Mouse (Mus musculus) limb, embryonic 14.5 days (tissue): ENCODE results near the gene Tmem8. TPM values are rescaled to one million over a fixed set of nuclear protein-coding genes. Genes with fewer than 3 reads are reported as not detected.

Experiments
- ATAC-seq: fragments of 200-750 bp; cut with Nextera tagmentation; 2 replicates; pipeline ENCODE4 v1.8.0; 2017; ENCODE audit warnings: low read depth, moderate number of reproducible peaks, moderate TSS enrichment; ENCODE audit not compliant: low FRiP score
- DNase-seq: peaks from one replicate; pipeline ENCODE4 v3.0.0-alpha.2; 2015; ENCODE audit warnings: low spot score
- H3K27ac ChIP-seq: fragments of 300-500 bp; sonication (generic); replicated peaks from 2 replicates; pipeline ENCODE4 v1.5.1; 2014; ENCODE audit warnings: low read depth, mild to moderate bottlenecking, low read length, moderate library complexity, mixed read lengths
- H3K27me3 ChIP-seq: fragments of 300-500 bp; sonication (generic); 2 replicates; pipeline ENCODE4 v1.6.1; 2014; ENCODE audit warnings: low read length, mixed read lengths; ENCODE audit not compliant: control insufficient read depth, insufficient read depth
- H3K36me3 ChIP-seq: fragments of 300-500 bp; sonication (generic); 2 replicates; pipeline ENCODE4 v1.6.1; 2014; ENCODE audit warnings: mild to moderate bottlenecking, low read length, moderate library complexity, mixed read lengths; ENCODE audit not compliant: control insufficient read depth, insufficient read depth
- H3K4me1 ChIP-seq: fragments of 300-500 bp; sonication (generic); 2 replicates; pipeline ENCODE4 v1.6.1; 2014; ENCODE audit warnings: antibody characterized with exemption, low read length, mixed read lengths; ENCODE audit not compliant: control insufficient read depth, insufficient read depth
- H3K4me2 ChIP-seq: fragments of 300-500 bp; sonication (generic); replicated peaks from 2 replicates; pipeline ENCODE4 v1.6.1; 2014; ENCODE audit warnings: low read depth, mild to moderate bottlenecking, low read length, moderate library complexity; ENCODE audit not compliant: severe bottlenecking
- H3K4me3 ChIP-seq: fragments of 300-500 bp; sonication (generic); replicated peaks from 2 replicates; pipeline ENCODE4 v1.5.1; 2014; ENCODE audit warnings: low read length
- H3K9ac ChIP-seq: fragments of 300-500 bp; sonication (generic); 2 replicates; pipeline ENCODE4 v1.6.1; 2014; ENCODE audit warnings: mild to moderate bottlenecking, low read depth, low read length, moderate library complexity; ENCODE audit not compliant: severe bottlenecking
- H3K9me3 ChIP-seq: fragments of 300-500 bp; sonication (generic); 2 replicates; pipeline ENCODE4 v1.6.1; 2016; ENCODE audit warnings: low read length; ENCODE audit not compliant: control insufficient read depth
- POLR2A ChIP-seq: fragments of 200-500 bp; IDR thresholded peaks from 2 replicates; pipeline ENCODE4 v1.8.0; 2012; ENCODE audit warnings: inconsistent platforms, mild to moderate bottlenecking, moderate library complexity, borderline replicate concordance; ENCODE audit not compliant: insufficient read depth, insufficient read length; ENCODE audit errors: extremely low read depth
- WGBS: fragments of 180-500 bp; shearing (Covaris S2); extraction: QIAGEN DNeasy Blood & Tissue Kit; methylation state at CpG from one replicate; pipeline ENCODE4 v1.1.7; 2014; 5-methylcytosine and 5-hydroxymethylcytosine counted together
- polyA plus RNA-seq, 2 experiments: library from polyadenylated mRNA; depleted of rRNA in 1 of 2; stranded (reverse) in 1 of 2; unstranded in 1 of 2; fragments of >200 nt; fragmentation: Nextera tagmentation in 1 of 2; extraction: Ambion mirVana in 1 of 2; gene quantifications; 2 replicates each; pipeline versions ENCODE4 v1.2.1 to v1.2.3; 2012 to 2014

Gene Tmem8
- polyA plus RNA-seq, 2 experiments = 1.1 to 4.3 TPM

GRCm38 (mm10) chr17:26116503-26117258 lies 3.6 kb downstream of the Tmem8 start:
- no peak overlapping the region for H3K4me2 ChIP-seq
- no peak for ATAC-seq
- H3K9me3 ChIP-seq = no peaks in the 10 kb centered on the region
- no peak for DNase-seq
- peaks cover 52% of the 10 kb centered on the region for H3K27me3 ChIP-seq
- no peak for TF ChIP-seq POLR2A
- H3K27ac ChIP-seq = no peak overlapping the region
- peaks cover 6% of the 10 kb centered on the region for H3K4me1 ChIP-seq
- WGBS = 80% methylated on average over 17 of the region's 17 CpGs
- H3K4me3 ChIP-seq = no peak overlapping the region
- H3K36me3 ChIP-seq = no peaks in the 10 kb centered on the region
- no peak overlapping the region for H3K9ac ChIP-seq

- WGBS = 49% methylated on average over 33 of the region's 33 CpGs
- H3K4me2 ChIP-seq = no peak overlapping the region
- no peak overlapping the region for H3K27ac ChIP-seq
- peaks cover 1% of the 10 kb centered on the region; the same call in 1 of the 2 replicates for H3K36me3 ChIP-seq
- H3K9me3 ChIP-seq = no peaks in the 10 kb centered on the region
- peaks cover 8% of the 10 kb centered on the region for H3K4me1 ChIP-seq
- no peak for TF ChIP-seq POLR2A
- peaks cover 18% of the 10 kb centered on the region for H3K27me3 ChIP-seq
- no peak overlapping the region for H3K4me3 ChIP-seq
- peak; percentile 61 for ATAC-seq
- DNase-seq = peak; percentile 56
- H3K9ac ChIP-seq = no peak overlapping the region
Measured at GRCm38 (mm10) chr17:26119766-26120710, 6.9 kb downstream of the Tmem8 start.

GRCm38 (mm10) chr17:26122431-26123140 lies 9.5 kb downstream of the Tmem8 start:
- no peak overlapping the region for H3K27ac ChIP-seq
- H3K36me3 ChIP-seq = peaks cover 24% of the 10 kb centered on the region
- 65% methylated on average over 5 of the region's 5 CpGs for WGBS
- no peaks in the 10 kb centered on the region for H3K27me3 ChIP-seq
- no peaks in the 10 kb centered on the region for H3K9me3 ChIP-seq
- H3K9ac ChIP-seq = no peak overlapping the region
- no peak overlapping the region for H3K4me3 ChIP-seq
- ATAC-seq (no peak), DNase-seq (no peak)
- H3K4me1 ChIP-seq = peaks cover 8% of the 10 kb centered on the region
- no peak overlapping the region for H3K4me2 ChIP-seq
- no peak for TF ChIP-seq POLR2A

- no peaks in the 10 kb centered on the region for H3K9me3 ChIP-seq
- H3K36me3 ChIP-seq = peaks cover 30% of the 10 kb centered on the region
- H3K4me3 ChIP-seq = peak within 1 kb of the TSS; percentile 93
- H3K27me3 ChIP-seq = no peaks in the 10 kb centered on the region
- H3K4me2 ChIP-seq = peak within 1 kb of the TSS; percentile 77
- peak; percentile 96 for TF ChIP-seq POLR2A
- peaks cover 8% of the 10 kb centered on the region for H3K4me1 ChIP-seq
- WGBS = 1% methylated on average over 32 of the region's 32 CpGs
- DNase-seq (peak; percentile 98), ATAC-seq (peak; percentile 93)
- H3K27ac ChIP-seq = no peak within 1 kb of the TSS
- peak within 1 kb of the TSS; percentile 80 for H3K9ac ChIP-seq
Measured at GRCm38 (mm10) chr17:26123267-26123684, 10.2 kb downstream of the Tmem8 start, which contains the start of gene Mrpl28. Gene Mrpl28, plus strand, starts transcription at chr17:26123500.

- ATAC-seq = no peak
- Histone ChIP-seq H3K4me1 (peaks cover 8% of the 10 kb centered on the region), H3K9ac (peak overlapping the region; percentile 80; the same call in 1 of the 2 replicates), H3K4me2 (peak overlapping the region; percentile 77), H3K27ac (no peak overlapping the region), H3K4me3 (peak overlapping the region; percentile 93), H3K27me3 (no peaks in the 10 kb centered on the region), H3K9me3 (no peaks in the 10 kb centered on the region), H3K36me3 (peaks cover 41% of the 10 kb centered on the region)
- WGBS = 87% methylated on average over 7 of the region's 7 CpGs
- no peak for TF ChIP-seq POLR2A
- DNase-seq = no peak
Measured at GRCm38 (mm10) chr17:26124560-26124959, 11.5 kb downstream of the Tmem8 start.
